Mouse (Mus musculus) lung, embryonic 14.5 days (tissue): ENCODE measurements around the gene Wwox. TPM values are rescaled to one million over a fixed set of nuclear protein-coding genes. Genes with fewer than 3 reads are reported as not detected.

ENCODE experiments used
- ATAC-seq: fragments of 200-750 bp; cut with Nextera tagmentation; 2 replicates; pipeline ENCODE4 v1.8.0; 2017; ENCODE audit warnings: mild to moderate bottlenecking, moderate TSS enrichment, moderate library complexity; ENCODE audit not compliant: insufficient read depth
- DNase-seq: peaks from one replicate; pipeline ENCODE4 v3.0.0-alpha.2; 2015
- H3K27ac ChIP-seq: fragments of 300-500 bp; sonication (generic); 2 replicates; pipeline ENCODE4 v1.5.1; 2014; ENCODE audit warnings: low read depth, mild to moderate bottlenecking, moderate library complexity
- H3K27me3 ChIP-seq: fragments of 300-500 bp; sonication (generic); 2 replicates; pipeline ENCODE4 v1.6.1; 2014; ENCODE audit warnings: low read length, control low read depth; ENCODE audit not compliant: insufficient read depth
- H3K36me3 ChIP-seq: fragments of 300-500 bp; sonication (generic); 2 replicates; pipeline ENCODE4 v1.6.1; 2014; ENCODE audit warnings: control low read depth; ENCODE audit not compliant: insufficient read depth
- H3K4me1 ChIP-seq: fragments of 300-500 bp; sonication (generic); 2 replicates; pipeline ENCODE4 v1.6.1; 2014; ENCODE audit warnings: antibody characterized with exemption, control low read depth; ENCODE audit not compliant: insufficient read depth
- H3K4me2 ChIP-seq: fragments of 300-500 bp; sonication (generic); 2 replicates; pipeline ENCODE4 v1.6.1; 2014; ENCODE audit warnings: mild to moderate bottlenecking
- H3K4me3 ChIP-seq: fragments of 300-500 bp; sonication (generic); 2 replicates; pipeline ENCODE4 v1.5.1; 2014; ENCODE audit warnings: low read depth, low read length
- H3K9ac ChIP-seq: fragments of 300-500 bp; sonication (generic); 2 replicates; pipeline ENCODE4 v1.6.1; 2014
- H3K9me3 ChIP-seq: fragments of 300-500 bp; sonication (generic); 2 replicates; pipeline ENCODE4 v1.6.1; 2016; ENCODE audit warnings: low read depth, low read length, control low read depth
- CTCF ChIP-seq: IDR thresholded peaks from 2 replicates; pipeline ENCODE4 v1.5.1; 2016; ENCODE audit warnings: antibody characterized with exemption, low read depth
- whole genome bisulfite sequencing: fragments of 180-500 bp; shearing (Covaris S2); extraction: QIAGEN DNeasy Blood & Tissue Kit; methylation state at CpG from one replicate; pipeline ENCODE4 v1.1.7; 2014; 5-methylcytosine and 5-hydroxymethylcytosine counted together
- polyA plus RNA-seq: library from polyadenylated mRNA; unstranded; fragments of >200 nt; fragmentation: Nextera tagmentation; extraction: Ambion mirVana; gene quantifications from 2 replicates; pipeline ENCODE4 v1.2.1, GENCODE M21; 2014

Gene Wwox
- polyA plus RNA-seq, 1 experiment from 2014 or later: 16.1 TPM

GRCm38 (mm10) chr8:115007280-115007679 lies 567.8 kb downstream of the Wwox start:
- Histone ChIP-seq H3K27ac (no peak overlapping the region), H3K9me3 (no peaks in the 10 kb centered on the region), H3K36me3 (no peaks in the 10 kb centered on the region), H3K27me3 (no peaks in the 10 kb centered on the region), H3K4me2 (no peak overlapping the region), H3K4me3 (no peak overlapping the region), H3K9ac (no peak overlapping the region), H3K4me1 (peaks cover 31% of the 10 kb centered on the region)
- ATAC-seq (no peak), DNase-seq (peak; percentile 52)
- TF ChIP-seq CTCF: no peak
- WGBS: 49% methylated on average over 7 of the region's 7 CpGs

DNA sequence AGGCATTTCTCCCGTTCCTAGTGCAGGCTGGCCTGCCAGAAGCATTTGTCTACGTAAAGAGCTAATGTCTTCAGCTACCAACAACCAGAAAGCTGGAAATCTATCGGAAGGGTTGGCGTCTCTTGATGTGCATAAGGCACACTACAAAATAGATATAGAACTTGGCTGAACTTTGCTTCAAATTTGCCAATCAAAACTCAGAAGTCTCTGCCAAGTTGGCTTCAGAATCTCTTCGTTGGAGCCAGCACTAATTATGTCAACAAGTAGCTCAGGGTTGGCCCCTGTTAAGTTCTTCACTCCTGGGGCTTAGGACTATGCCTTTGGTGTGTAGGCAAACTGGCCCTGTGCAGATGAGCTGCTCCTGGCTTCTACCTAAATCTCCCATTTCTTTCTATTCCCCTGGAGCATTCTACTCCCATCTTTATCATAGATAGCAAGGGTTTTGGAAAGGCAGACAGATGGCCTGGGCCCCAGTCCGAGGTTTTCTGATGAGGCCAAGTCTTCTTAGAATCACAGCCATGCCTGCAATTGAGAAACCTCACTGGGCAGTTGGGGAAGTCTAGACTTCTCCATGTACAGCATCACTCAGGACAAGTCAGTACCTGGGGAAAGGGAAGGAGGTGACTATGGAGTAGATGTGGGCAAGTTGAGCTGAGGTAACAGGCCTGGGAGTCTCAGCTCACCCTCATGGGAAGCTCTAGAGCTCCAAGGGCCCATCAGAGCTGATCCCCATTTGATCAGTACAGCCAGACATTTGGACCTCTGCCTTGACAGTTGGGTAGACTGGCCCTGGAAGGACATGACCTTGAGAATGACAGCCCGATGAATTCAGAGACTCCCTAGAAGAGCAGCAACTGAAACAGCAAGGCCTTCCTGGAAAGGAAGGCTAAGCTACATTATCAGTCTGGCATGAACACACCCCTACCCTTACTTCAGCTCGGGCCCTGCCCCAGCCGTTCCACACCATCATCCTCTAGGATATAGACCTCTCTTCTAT lies 569.5 kb downstream of the Wwox start:
- TF ChIP-seq CTCF: no peak
- 65% methylated on average over 9 of the region's 9 CpGs for WGBS
- peak overlapping the region; percentile 88 for H3K27ac ChIP-seq

DNA sequence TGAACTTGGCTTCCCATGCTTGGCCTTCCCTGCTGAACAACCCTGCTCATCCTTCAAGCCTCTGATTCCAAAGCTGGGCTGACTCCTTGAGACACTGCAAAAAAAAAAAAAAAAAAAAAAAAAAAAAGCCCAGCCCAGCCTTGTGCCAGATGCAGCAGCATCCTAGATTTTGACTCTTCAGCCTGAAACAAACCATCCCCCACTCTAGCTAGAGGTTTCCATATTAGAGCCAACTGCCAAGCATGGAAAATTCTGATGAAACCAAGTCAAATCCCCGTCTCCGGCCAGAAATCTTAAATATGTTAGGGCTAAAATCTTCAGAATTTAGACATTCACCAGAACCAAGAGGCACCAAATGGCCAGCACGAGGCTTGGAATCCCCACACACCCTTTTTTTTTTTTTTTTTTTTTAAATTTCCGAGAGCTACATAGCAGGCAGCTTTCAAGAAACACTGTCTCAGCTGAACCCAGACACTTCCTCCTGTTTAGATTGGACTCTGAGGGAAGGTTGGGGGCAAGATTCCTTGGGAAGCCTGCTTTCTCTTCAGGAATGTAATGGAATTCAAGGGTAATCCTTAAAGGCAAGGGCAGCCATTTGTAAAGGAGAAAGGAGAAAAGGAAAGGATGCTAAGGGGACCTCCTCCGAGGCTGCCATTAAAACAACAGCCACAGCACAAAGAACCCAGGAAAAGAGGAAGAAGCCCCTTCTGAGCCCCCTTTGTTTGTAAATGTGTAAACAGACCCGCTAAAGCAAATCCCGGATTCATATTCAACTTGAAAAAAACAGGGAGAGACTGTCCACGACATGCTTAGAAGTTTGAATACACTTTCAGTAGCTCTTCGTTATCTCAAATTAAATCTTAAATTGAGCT lies 570.7 kb downstream of the Wwox start:
- Histone ChIP-seq H3K4me1 (peaks cover 31% of the 10 kb centered on the region), H3K27me3 (no peaks in the 10 kb centered on the region), H3K36me3 (no peaks in the 10 kb centered on the region), H3K4me3 (no peak overlapping the region), H3K9ac (no peak overlapping the region), H3K9me3 (no peaks in the 10 kb centered on the region), H3K27ac (peak overlapping the region; percentile 88), H3K4me2 (peak overlapping the region; percentile 35)
- 21% methylated on average over 9 of the region's 9 CpGs for WGBS
- peak; percentile 47 for ATAC-seq
- peak; percentile 82 for DNase-seq
- no peak for TF ChIP-seq CTCF

More for the DNA sequence above, 569.5 kb downstream of the Wwox start:
- Histone ChIP-seq H3K9me3 (no peaks in the 10 kb centered on the region), H3K4me1 (peaks cover 31% of the 10 kb centered on the region), H3K4me2 (no peak overlapping the region), H3K27me3 (no peaks in the 10 kb centered on the region), H3K36me3 (no peaks in the 10 kb centered on the region), H3K4me3 (no peak overlapping the region), H3K9ac (no peak overlapping the region)
- ATAC-seq (no peak), DNase-seq (peak; percentile 86)

GRCm38 (mm10) chr8:115010769-115011073 lies 571.3 kb downstream of the Wwox start:
- no peak for TF ChIP-seq CTCF
- peak; percentile 79 for DNase-seq
- peak overlapping the region; percentile 35 for H3K4me2 ChIP-seq
- peak overlapping the region; percentile 88 for H3K27ac ChIP-seq
- no peaks in the 10 kb centered on the region for H3K36me3 ChIP-seq
- H3K27me3 ChIP-seq: no peaks in the 10 kb centered on the region
- H3K4me1 ChIP-seq: peaks cover 31% of the 10 kb centered on the region
- no peak overlapping the region for H3K9ac ChIP-seq
- no peak overlapping the region for H3K4me3 ChIP-seq
- no peaks in the 10 kb centered on the region for H3K9me3 ChIP-seq
- peak; percentile 61 for ATAC-seq
- 36% methylated on average over 9 of the region's 9 CpGs for WGBS

- Histone ChIP-seq H3K27ac (no peak overlapping the region), H3K9me3 (no peaks in the 10 kb centered on the region), H3K27me3 (no peaks in the 10 kb centered on the region), H3K4me1 (no peaks in the 10 kb centered on the region), H3K4me2 (no peak overlapping the region), H3K9ac (no peak overlapping the region), H3K4me3 (no peak overlapping the region), H3K36me3 (no peaks in the 10 kb centered on the region)
- no peak for DNase-seq
- TF ChIP-seq CTCF: no peak
- ATAC-seq: no peak
- 32% methylated on average over 15 of the region's 15 CpGs for WGBS
Observed at GRCm38 (mm10) chr8:115019661-115020060, 580.2 kb downstream of the Wwox start.

GRCm38 (mm10) chr8:115021731-115022130 lies 582.3 kb downstream of the Wwox start:
- no peak overlapping the region for H3K4me3 ChIP-seq
- no peak overlapping the region for H3K27ac ChIP-seq
- H3K4me2 ChIP-seq: no peak overlapping the region
- H3K9me3 ChIP-seq: no peaks in the 10 kb centered on the region
- WGBS: 72% methylated on average over 8 of the region's 8 CpGs
- H3K27me3 ChIP-seq: no peaks in the 10 kb centered on the region
- H3K4me1 ChIP-seq: peaks cover 4% of the 10 kb centered on the region; the same call in 1 of the 2 replicates
- no peak overlapping the region for H3K9ac ChIP-seq
- DNase-seq (no peak), ATAC-seq (no peak)
- no peak for TF ChIP-seq CTCF
- H3K36me3 ChIP-seq: no peaks in the 10 kb centered on the region

DNA sequence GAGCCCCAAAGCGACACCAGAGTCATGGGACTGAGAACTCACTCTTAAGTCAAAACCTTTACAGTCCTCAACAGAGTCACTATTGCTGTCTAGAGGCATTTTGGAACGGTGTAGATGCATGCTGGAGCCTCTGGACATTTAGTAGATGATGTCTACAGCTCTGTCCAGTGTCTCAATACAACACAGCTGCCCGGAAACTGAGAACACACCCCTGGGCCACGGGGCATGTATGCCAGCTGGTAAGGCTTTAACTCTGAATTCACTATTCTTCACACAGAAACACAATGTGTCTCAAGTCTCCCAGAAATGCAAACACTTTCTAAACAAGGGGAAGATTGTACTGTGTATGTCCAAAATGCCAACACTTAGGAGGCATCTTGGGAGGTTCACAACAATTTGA lies 584.6 kb downstream of the Wwox start:
- no peak for TF ChIP-seq CTCF
- ATAC-seq (no peak), DNase-seq (peak; percentile 33)
- Histone ChIP-seq H3K4me1 (peaks cover 4% of the 10 kb centered on the region; the same call in 1 of the 2 replicates), H3K4me3 (no peak overlapping the region), H3K36me3 (no peaks in the 10 kb centered on the region), H3K9me3 (no peaks in the 10 kb centered on the region), H3K9ac (no peak overlapping the region), H3K4me2 (no peak overlapping the region), H3K27ac (no peak overlapping the region), H3K27me3 (no peaks in the 10 kb centered on the region)
- WGBS: 77% methylated on average over 4 of the region's 4 CpGs
